Mouse (Mus musculus) ES-Bruce4 (cell line): ENCODE data around the gene Zfp941.

Source experiments
- CTCF ChIP-seq: IDR thresholded peaks from one replicate; pipeline ENCODE4 v1.8.1; 2011; ENCODE audit warnings: low read depth, low read length
- EP300 ChIP-seq: IDR thresholded peaks from 2 replicates; pipeline ENCODE4 v1.6.1; 2011; ENCODE audit warnings: low read depth, low read length; ENCODE audit not compliant: insufficient read depth

GRCm38 (mm10) chr7:140780548-140780947 lies 41.4 kb downstream of the Zfp941 start:
- TF ChIP-seq EP300, result no peak
- TF ChIP-seq CTCF, result no peak
